Mouse (Mus musculus): Measurements from ENCODE around the gene Pik3cd.
A peak's percentile ranks its signal among the peaks of the same experiment; 100 is the strongest.
"Not testable (repeated sequence)": the region's sequence is repeated elsewhere in the genome, so short reads cannot be mapped to it uniquely, and the experiment has no call there.

Pik3cd gene

GRCm38 (mm10) chr4:149702210-149702979 lies at the start of gene Pik3cd:
TSS of gene Pik3cd (minus strand) at chr4:149702571.
- peak; percentile 42 for DNase-seq

DNA sequence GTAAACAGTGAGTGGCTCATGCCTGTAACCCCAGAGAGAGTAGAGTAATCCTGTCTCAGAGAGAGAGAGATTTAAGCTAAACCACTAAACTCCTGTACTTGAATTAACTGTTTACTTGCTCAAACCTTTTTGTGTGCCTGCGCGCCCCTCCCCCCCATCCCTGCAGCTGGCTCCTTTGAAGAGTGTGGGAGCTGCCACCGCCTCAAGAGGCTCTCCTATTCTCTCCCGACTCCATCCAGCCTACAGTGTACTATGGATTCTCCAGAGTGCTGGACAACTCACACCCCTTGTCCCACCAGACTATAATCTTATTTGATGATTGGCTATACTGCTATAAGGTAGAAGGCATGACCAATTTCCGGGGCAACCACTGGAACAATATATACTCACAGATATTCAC lies 48.3 kb upstream of the Pik3cd start:
- DNase-seq = no peak

- DNase-seq = not testable (repeated sequence)
Observed at GRCm38 (mm10) chr4:149749663-149750015, 47.3 kb upstream of the Pik3cd start.

- DNase-seq = no peak
Observed at GRCm38 (mm10) chr4:149749003-149749662, 46.8 kb upstream of the Pik3cd start.

DNA sequence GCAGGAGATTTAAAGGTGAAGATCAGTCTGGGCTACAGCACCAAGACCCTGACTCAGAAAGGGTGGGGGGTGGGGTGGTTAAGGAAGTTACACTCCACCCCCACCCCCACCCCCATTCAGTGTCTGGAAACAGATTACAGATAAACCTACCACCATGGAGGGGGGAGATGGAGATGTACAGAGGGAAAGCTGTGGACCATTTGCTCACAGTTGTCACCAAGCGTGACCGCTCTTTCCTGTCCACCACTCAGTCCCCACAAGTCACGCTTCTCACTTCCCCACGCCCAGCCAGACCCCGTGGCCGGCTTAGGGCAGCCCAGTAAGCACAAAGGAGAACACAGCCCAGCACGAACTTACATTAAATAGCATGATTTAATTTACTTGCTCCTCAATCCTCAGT lies 41.7 kb upstream of the Pik3cd start:
- no peak for DNase-seq

GRCm38 (mm10) chr4:149742011-149742530 lies 39.7 kb upstream of the Pik3cd start:
- DNase-seq = no peak

DNA sequence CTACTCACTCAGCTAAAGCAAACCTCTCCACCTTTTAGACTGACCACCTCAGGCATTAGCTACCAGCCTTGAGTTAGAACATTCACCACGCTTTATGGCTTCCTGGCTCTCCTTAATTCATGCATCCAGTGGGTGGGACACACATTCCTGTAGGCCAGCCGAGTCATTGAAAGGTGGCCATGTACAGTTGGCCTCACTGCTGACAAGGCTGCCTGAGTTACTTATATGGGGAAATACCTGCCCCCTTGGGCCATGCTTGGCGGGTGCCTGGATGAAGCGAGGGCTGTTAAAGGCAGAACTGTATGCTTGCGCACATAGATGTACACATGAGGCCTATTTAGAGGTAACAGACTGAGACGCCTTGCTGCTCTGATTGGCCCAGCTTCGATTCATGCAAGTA lies 37.9 kb upstream of the Pik3cd start:
- no peak for DNase-seq

GRCm38 (mm10) chr4:149739478-149739877 lies 37.1 kb upstream of the Pik3cd start:
- no peak for DNase-seq

GRCm38 (mm10) chr4:149737383-149738324 lies 35.3 kb upstream of the Pik3cd start, which contains the start of gene Tmem201:
TSS of gene Tmem201 (minus strand) at chr4:149738044.
- DNase-seq = peak; percentile 94

GRCm38 (mm10) chr4:149736581-149736980 lies 34.2 kb upstream of the Pik3cd start:
- no peak for DNase-seq

GRCm38 (mm10) chr4:149735624-149736250 lies 33.4 kb upstream of the Pik3cd start:
- DNase-seq = no peak

GRCm38 (mm10) chr4:149734730-149735475 lies 32.5 kb upstream of the Pik3cd start:
- DNase-seq = no peak

- DNase-seq = no peak
Observed at GRCm38 (mm10) chr4:149734246-149734645, 31.9 kb upstream of the Pik3cd start.

DNA sequence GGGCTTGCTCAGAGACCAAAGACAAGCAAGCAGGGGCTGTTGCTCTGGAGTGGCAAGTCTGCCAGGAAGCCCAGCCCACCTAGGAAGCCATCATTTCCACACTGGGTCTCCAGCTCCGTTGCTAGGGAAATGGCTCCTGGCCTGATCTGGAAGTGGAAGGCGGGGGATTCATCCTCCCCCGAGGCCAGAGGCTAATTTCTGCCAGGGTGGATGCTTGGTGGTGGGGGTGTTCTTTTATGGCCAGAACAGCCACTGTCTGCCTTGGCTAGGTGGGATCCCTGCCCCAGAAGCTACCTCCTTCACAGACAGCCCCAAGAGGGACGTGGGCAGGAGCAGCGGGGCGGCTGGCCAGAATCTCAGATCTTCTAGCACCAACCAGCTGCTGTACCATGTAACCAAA lies 31.4 kb upstream of the Pik3cd start:
- no peak for DNase-seq

DNA sequence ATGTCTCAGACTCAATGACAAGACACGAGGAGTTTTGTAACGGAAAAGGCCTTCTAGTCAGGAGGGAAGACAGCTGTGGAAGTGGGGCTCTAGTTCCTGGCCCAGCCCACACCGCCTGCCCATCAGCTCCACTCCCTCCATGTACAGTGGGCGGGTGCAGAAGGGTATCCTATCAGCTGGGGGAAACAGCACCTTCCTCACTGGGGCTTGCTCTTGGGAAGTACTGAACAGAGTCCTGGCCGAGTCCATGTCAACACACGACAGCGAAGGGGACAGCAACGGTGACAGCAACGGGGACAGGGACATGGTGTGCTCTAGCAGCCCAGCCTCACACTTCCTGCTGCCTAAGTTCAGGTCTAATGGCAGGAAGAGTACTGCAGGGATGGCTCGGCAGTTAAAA lies 30.4 kb upstream of the Pik3cd start:
- DNase-seq = no peak

GRCm38 (mm10) chr4:149732313-149732712 lies 29.9 kb upstream of the Pik3cd start:
- no peak for DNase-seq

GRCm38 (mm10) chr4:149730827-149731226 lies 28.5 kb upstream of the Pik3cd start:
- DNase-seq = no peak

GRCm38 (mm10) chr4:149728810-149729209 lies 26.4 kb upstream of the Pik3cd start:
- DNase-seq = no peak

- DNase-seq = no peak
Observed at GRCm38 (mm10) chr4:149727636-149728035, 25.3 kb upstream of the Pik3cd start.

GRCm38 (mm10) chr4:149725661-149726350 lies 23.4 kb upstream of the Pik3cd start:
- DNase-seq = peak; percentile 70

DNA sequence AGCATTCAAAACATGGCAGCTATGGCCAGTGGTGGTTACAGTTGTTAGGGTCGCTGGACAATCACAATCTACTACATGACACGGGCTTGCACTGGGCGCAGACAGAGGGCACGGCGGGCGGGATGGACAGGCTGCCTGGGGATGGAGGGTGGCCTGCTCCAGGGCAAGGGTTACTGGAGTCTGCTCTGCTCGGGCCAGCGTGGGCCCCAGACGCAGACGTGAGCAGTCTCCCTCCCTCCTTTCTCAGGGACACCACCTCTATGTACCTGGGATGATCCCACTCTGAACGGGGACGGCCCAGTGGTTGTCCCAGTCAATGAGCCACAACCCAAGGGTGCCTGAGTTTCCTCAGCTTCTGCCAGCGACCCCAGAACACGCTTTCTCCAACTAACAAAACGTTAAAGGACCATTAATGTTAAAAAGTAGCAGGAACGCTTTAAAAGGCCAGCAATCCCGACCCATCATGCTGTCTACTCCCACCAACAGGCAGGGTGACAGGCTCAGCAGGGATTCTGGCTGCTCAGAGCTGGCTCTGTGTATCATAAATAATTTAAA lies 22.6 kb upstream of the Pik3cd start:
- no peak for DNase-seq
